Mouse (Mus musculus) lung, adult 2 months (tissue): ENCODE data around the gene Cyp4f13.

ENCODE experiments used
- CTCF ChIP-seq: fragments of 200-500 bp; IDR thresholded peaks from 2 replicates; pipeline ENCODE4 v1.5.1; 2011; ENCODE audit warnings: mild to moderate bottlenecking, low read length, control low read depth; ENCODE audit not compliant: insufficient read depth
- POLR2A ChIP-seq: fragments of 200-500 bp; IDR thresholded peaks from 2 replicates; pipeline ENCODE4 v1.6.1; 2011; ENCODE audit warnings: low read depth, mild to moderate bottlenecking, control low read depth, low read length, borderline replicate concordance; ENCODE audit errors: extremely low read depth

DNA sequence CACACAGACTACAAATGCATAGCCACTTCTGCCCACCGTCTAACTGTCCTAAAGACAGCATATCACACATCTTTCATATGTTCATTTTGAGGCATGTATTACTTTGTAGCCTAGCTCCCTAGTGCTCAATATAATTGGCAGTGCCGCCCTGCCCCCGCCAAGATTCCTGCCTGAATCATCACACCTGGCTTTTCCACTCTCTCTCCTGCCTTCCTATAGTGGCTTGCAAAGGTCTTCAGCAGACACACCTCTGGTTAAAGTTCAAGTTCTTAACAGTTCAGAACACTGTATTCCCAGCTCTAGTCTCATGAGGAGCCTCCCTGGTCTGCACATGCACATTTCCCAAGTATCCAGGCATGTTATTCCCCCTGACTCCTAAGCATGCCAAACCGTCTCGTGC, 19.4 kb downstream of the Cyp4f13 start:
- TF ChIP-seq CTCF (no peak), POLR2A (no peak)
